Mouse (Mus musculus): ENCODE results near the gene Msh3. TPM values are rescaled to one million over a fixed set of nuclear protein-coding genes. Genes with fewer than 3 reads are reported as not detected.

Gene Msh3
- polyA plus RNA-seq, 1 experiment: 8.0 TPM

Other genes with a start within 250 kb of the Msh3 start
- 0.46 and 0.57 TPM in 2 replicates for gene Rasgrf2, start 223.3 kb downstream of the Msh3 start, polyA plus RNA-seq (2012; rRNA removed)
- not detected in 2 replicates for gene Gm20379, start 49.0 kb downstream of the Msh3 start, polyA plus RNA-seq (2012; rRNA removed)
- 0.77 and 0.79 TPM in 2 replicates for gene Dhfr, start 277 bp downstream of the Msh3 start, polyA plus RNA-seq (2012; rRNA removed)
- 0.06 and 0.08 TPM in 2 replicates for gene Ankrd34b, start 70.9 kb upstream of the Msh3 start, polyA plus RNA-seq (2012; rRNA removed)
- 10.5 and 11.3 TPM in 2 replicates for gene Fam151b, start 129.0 kb upstream of the Msh3 start, polyA plus RNA-seq (2012; rRNA removed)
- gene Zfyve16, start 175.9 kb upstream of the Msh3 start, polyA plus RNA-seq (2012; rRNA removed): 4.2 and 5.2 TPM in 2 replicates
- 896 and 1,040 TPM in 2 replicates for gene Spz1, start 221.2 kb upstream of the Msh3 start, polyA plus RNA-seq (2012; rRNA removed)

Measured in testis, adult 2 months (tissue).